Mouse (Mus musculus): ENCODE measurements around the gene Dio3.

The Dio3 gene

GRCm38 (mm10) chr12:110278853-110279252, at the start of gene Dio3:
TSS of gene Dio3 (plus strand) at chr12:110279068.
- DNase-seq (ENCODE audit: extremely low read depth, low read depth) = no peak

DNA sequence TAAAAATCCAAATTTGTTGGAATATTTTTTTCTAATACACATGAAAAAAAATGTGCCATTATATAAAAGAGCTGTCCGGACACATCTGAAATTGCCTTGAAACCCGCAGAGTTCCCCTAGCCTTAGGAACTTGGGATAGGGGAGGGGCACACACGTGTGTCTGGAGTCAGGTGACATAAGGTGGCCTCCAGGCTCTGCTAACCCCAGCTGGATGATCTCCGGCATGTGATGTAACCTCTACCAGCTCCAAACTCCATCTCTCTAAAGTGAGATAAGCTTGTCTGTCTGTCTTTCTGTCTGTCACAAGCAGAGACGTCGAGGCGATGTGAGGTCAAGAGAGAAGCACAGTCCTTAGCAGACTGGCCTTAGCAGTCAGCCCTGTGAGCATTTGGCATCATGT, 48.6 kb upstream of the Dio3 start:
- DNase-seq (ENCODE audit: extremely low read depth, low read depth) = no peak

DNA sequence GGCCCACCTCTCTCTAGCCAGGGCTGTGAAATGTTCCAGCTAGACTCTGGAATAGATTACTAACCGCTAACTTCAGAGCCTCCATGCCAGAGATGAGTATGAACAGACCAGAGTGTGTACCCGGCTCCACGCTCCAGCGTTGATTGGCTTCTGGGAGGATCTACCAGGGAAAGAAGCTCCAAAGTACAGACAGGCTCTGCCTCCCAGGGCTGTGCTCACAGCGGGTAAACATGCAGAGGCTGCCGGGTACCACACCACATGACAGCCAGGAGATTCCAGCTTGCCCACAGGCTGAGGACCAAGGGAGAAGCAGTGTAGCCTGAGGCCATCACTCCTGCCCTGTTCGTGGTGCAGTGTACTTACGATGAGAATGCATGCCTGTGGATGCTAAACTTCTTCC, 48.1 kb upstream of the Dio3 start:
- no peak for DNase-seq (ENCODE audit: extremely low read depth, low read depth)

DNA sequence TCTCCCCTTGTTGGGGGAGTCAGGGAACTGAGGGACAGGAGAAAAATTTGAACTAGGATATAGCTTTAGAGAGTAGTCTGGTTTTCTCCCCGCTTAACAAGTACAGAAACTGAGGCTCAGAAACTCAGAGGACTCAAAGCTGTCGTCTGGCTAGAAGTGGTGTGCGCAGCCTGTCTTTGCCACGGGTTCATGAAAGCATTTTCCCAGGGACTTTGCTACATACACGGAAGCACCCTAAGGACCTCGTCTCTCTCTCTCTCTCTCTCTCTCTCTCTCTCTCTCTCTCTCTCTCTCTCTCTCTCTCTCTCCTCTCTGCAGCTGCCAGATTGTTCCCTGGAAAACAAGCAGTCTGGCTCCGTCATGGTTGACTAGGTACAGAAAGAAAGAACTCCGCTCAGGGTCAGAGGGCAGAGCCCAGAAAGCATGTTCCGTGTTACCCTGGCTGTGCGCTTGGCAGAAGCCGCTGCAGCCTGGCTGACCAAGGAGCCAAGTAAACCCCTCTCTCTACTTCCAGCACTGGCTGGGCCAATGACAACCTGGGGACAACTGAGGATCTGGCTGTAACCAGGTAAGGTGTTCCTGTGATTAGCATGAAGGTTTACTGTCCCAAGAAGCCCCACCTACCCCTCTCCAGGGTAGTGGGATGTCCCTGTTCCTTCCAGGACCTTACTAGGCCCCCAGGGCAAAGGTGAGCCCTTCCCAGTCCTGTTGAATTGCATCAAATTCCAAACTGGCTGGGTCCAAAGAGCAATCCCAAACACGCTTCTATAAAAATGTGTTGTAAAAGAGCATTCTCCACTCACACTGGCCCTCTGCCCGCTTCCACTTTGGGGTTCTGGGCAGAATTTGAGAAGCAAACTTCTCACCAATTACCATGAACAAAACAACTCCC, 46.9 kb upstream of the Dio3 start:
- no peak for DNase-seq (ENCODE audit: extremely low read depth, low read depth)

- DNase-seq (ENCODE audit: extremely low read depth, low read depth) = no peak
Measured at GRCm38 (mm10) chr12:110235908-110236307, 43.0 kb upstream of the Dio3 start.

DNA sequence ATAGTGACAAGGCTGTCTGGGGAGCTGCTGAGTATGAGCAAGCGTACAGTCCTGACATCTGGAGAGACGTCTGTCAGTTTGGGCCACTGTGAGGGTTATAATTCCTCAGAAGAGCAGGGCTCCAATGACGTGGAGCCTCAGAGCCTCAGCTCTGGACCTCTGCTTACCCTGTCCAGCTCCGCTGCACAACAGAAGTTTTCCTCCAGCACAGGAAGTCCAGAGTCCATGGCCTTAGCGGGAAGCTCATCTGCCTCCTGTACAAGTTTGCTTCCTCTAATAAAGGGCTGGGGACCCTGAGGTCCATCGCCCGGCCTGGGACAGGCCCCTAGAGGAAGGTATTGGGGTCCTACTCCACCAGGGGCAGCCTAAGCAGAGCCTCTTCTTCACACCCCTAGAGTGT, 41.8 kb upstream of the Dio3 start:
- no peak for DNase-seq (ENCODE audit: extremely low read depth, low read depth)

DNA sequence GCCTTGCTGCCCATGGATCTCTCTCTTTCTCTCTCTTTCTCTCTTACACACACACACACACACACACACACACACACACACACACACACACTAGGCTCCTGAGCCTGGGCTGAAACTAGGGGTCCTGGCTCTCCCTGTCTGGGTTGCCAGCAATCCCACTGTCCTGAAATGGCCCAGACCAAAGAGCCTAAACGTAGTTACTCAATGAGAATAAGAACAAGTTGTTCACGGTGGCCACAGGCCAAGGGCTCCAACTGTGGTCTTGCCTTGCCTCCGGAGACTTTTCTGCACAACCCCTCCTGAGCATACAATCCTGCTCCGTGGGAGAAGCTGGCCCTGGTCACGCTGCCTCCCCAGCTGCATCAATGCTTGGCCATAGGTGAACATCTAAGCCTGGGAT, 39.5 kb upstream of the Dio3 start:
- no peak for DNase-seq (ENCODE audit: extremely low read depth, low read depth)

GRCm38 (mm10) chr12:110244581-110244980, 34.3 kb upstream of the Dio3 start:
- DNase-seq (ENCODE audit: extremely low read depth, low read depth) = no peak

DNA sequence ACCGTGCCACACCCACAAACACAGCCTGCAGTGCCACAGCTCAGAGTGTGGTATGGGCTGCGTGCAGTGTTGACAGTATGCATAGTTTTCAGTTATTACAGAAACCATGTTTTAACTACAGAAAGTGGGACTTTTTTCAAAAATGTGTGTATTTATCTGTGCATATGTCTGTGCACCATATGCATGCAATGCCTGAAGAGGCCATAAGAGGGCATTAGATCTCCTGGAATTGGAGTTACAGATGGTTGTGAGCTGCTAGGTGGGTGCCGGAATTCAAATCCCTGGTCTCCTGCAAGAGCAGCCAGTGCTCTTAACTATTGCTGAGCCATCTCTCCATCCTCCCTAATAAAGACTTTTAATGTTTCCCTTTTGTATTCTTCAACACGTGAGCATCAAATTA, 33.4 kb upstream of the Dio3 start:
- no peak for DNase-seq (ENCODE audit: extremely low read depth, low read depth)

DNA sequence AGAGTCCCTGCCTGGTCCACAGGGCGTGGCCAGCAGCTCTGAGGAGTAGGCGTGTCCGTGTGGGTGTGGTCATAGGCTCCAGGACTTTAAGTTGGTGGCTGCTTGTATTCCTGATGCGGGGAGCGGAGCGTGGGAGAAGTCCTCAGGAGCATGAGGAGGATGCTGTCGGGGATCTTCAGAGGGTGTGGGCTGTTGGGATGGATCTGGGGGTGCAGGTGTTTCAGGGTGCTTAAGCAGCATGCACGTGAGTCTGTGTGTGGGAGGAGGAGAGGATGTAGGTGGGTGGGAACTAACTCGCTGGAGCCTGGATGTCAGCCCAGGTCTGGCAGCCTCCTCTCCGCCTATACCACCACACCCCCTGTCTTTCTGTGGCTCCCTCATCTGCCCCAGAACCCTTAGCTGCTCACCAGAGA, 26.7 kb upstream of the Dio3 start:
- DNase-seq (ENCODE audit: extremely low read depth, low read depth) = no peak

GRCm38 (mm10) chr12:110255731-110256130, 23.1 kb upstream of the Dio3 start:
- DNase-seq (ENCODE audit: extremely low read depth, low read depth) = no peak

- DNase-seq (ENCODE audit: extremely low read depth, low read depth) = no peak
Measured at GRCm38 (mm10) chr12:110256478-110257220, 22.2 kb upstream of the Dio3 start.

GRCm38 (mm10) chr12:110268226-110268625, 10.6 kb upstream of the Dio3 start:
- no peak for DNase-seq (ENCODE audit: extremely low read depth, low read depth)

DNA sequence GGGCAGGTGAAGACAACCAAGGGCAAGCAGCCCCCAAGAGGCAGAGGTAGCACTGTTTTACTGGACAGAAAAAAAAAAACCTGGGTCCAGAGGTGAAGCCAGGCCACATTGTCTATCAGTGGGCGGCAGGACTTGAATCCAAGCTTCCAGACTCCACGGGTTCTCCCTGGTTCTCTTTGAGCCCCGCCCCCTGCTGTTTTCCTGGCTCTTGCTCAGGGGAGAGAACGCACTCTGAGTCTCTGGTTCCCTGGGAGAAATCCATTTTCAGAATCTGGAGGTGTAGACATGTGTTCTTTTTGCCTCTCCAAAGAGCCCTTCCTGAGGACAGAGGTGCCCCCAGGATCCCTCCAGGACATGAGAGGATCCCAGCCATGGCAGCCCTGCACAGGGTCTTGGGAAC, 9.2 kb upstream of the Dio3 start:
- DNase-seq (ENCODE audit: extremely low read depth, low read depth) = no peak

GRCm38 (mm10) chr12:110276034-110276433, 2.8 kb upstream of the Dio3 start:
- DNase-seq (ENCODE audit: extremely low read depth, low read depth) = no peak

- DNase-seq (ENCODE audit: extremely low read depth, low read depth) = no peak
Measured at GRCm38 (mm10) chr12:110277259-110277964, 1.5 kb upstream of the Dio3 start.

DNA sequence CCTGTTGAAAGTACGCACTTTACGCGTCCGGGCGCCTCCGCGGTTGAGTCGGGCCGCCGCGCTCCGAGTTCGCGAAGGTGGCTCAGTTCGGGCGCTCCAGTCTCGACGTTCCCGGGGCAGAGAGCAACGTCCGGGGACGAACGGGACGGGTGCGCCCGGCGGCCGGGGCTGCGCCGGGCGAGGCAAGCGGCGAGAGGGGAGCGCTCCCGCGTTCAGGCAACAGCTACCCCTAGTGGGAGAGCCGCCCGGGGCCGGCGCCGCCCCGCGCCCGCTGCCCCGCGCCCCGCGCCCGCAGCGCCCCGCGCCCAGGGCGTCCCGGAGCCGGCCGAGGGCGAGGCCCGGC, 932 bp upstream of the Dio3 start:
- no peak for DNase-seq (ENCODE audit: extremely low read depth, low read depth)

DNA sequence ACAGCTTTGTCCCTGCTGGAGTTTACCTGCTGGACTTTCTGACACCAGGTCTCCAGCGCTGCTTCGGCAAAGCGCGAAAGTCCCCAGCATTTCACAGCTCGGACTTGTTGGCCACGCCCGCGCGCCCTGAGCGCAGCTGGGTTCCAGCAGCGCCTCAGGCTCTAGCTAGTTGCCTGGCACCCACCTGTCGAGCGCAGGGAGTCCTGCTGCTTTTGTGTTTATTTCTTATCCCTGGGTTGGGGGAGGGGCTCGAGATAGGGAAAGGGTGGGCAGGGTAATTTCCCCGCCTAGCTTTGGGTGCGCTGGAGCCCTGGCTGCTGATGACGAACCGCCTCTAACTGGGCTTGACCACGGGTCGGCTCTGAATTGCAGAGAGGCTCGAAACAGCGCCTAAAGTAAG, 1.5 kb downstream of the Dio3 start:
- no peak for DNase-seq (ENCODE audit: extremely low read depth, low read depth)

DNA sequence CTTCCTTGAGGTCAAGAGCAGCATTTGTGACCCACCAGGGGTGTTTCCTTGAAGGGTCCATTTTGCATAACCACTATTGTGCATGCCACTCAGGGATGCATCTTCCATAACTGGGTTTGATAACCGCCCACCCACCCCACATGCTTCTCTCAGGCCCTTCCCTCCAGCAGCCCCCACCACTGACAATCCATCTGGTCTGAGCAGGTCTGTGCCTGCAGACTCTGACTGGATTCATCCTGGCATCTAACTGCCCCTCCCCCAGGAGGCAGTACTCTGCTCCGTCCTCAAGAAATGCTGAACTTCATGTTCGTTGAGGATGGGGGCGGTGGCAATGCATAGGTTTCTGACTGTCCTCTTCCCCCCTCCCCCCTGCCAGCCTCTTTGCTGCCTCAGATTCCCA, 4.9 kb downstream of the Dio3 start:
- DNase-seq (ENCODE audit: extremely low read depth, low read depth) = no peak

DNA sequence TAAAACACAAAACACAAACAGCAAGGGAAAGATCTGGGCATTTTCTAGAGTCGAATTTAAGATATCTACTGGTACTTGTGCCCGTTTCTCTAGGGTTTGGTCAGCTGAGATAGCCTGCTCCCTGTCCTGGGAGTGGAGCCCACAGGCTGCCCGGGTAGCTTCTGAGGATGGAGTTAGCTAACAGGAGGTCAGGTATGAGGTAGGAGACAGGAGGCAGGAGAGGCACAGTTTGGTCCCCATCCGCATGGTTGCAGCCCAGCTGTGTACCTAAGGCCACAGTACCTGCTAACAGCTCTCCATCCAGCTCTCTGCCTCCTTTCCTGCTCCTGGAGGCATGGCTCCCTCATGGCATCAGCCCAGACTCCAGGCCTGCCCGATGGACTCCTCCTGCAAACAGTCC, 13.9 kb downstream of the Dio3 start:
- DNase-seq (ENCODE audit: extremely low read depth, low read depth) = no peak

- no peak for DNase-seq (ENCODE audit: extremely low read depth, low read depth)
Measured at GRCm38 (mm10) chr12:110294891-110295290, 16.0 kb downstream of the Dio3 start.

- no peak for DNase-seq (ENCODE audit: extremely low read depth, low read depth)
Measured at GRCm38 (mm10) chr12:110298653-110299052, 19.8 kb downstream of the Dio3 start.
